Mouse (Mus musculus) G1E (cell line): Measurements from ENCODE around the gene Fopnl.

Experiments used
- CTCF ChIP-seq: IDR thresholded peaks from 2 replicates; pipeline ENCODE4 v1.5.1; 2012; ENCODE audit warnings: low read depth, low read length, inconsistent platforms, mixed read lengths
- GATA1 ChIP-seq: IDR thresholded peaks from 2 replicates; pipeline ENCODE4 v1.6.1; 2012; ENCODE audit warnings: borderline replicate concordance, low read length, inconsistent platforms, mixed read lengths
- GATA2 ChIP-seq: IDR thresholded peaks from 2 replicates; pipeline ENCODE4 v1.6.1; 2012; ENCODE audit warnings: low read depth, low read length, inconsistent platforms, borderline replicate concordance
- POLR2AphosphoS5 ChIP-seq: IDR thresholded peaks from 2 replicates; pipeline ENCODE4 v1.6.1; 2012; ENCODE audit warnings: low read depth, low read length, inconsistent platforms; ENCODE audit not compliant: insufficient replicate concordance
- TAL1 ChIP-seq: conservative IDR thresholded peaks from 2 replicates; pipeline ENCODE4 v1.6.1; 2012; ENCODE audit warnings: low read depth, low read length, inconsistent platforms, mixed read lengths

DNA sequence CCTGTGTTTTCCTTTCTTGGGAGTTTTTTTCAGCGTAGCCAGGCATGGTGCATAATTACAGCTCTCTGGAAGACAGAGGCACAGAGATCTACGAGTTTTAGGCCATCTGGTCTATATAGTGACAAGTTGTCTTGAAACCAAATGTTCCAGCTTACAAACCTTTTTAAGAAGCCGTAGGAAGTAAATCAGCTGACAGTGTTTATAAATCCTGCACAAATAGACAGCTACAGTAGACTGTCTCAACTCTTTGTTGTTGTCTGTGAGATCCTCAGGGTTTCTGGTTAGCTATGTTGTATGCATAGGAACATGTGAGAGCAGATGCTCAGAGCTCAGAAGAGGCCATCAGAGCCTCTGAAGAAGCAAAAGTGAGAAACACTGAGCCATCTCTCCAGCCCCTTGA lies 20.1 kb downstream of the Fopnl start:
- TF ChIP-seq TAL1 (no peak), CTCF (no peak), GATA2 (no peak), POLR2AphosphoS5 (no peak), GATA1 (no peak)
